Mouse (Mus musculus): ENCODE measurements at regions not wholly inside any gene's neighbourhood (a gene's known extent, or its start where the extent isn't known, plus 50 kb on each side); places are given as distances from the start of the nearest gene placed in this dataset.
"Not testable (repeated sequence)": the region's sequence is repeated elsewhere in the genome, so short reads cannot be mapped to it uniquely, and the experiment has no call there.

- no peaks in the 10 kb centered on the region for H3K27me3 ChIP-seq
- no peak for ATAC-seq (ENCODE audit: insufficient number of reproducible peaks, low FRiP score, low TSS enrichment, low read depth)
- no peak overlapping the region for H3K4me2 ChIP-seq (replicated peaks)
- 26% methylated on average over 2 of the region's 2 CpGs for WGBS
- H3K9ac ChIP-seq: no peak overlapping the region
- no peaks in the 10 kb centered on the region for H3K36me3 ChIP-seq
- H3K4me1 ChIP-seq: no peaks in the 10 kb centered on the region
- no peak overlapping the region for H3K27ac ChIP-seq (replicated peaks)
- no peaks in the 10 kb centered on the region for H3K9me3 ChIP-seq (replicated peaks)
- H3K4me3 ChIP-seq (replicated peaks): no peak overlapping the region
Observed at GRCm38 (mm10) chr6:4246113-4246419, 159.3 kb upstream of the Bet1 start.

- no peak overlapping the region for H3K4me3 ChIP-seq (replicated peaks)
- H3K9ac ChIP-seq: no peak overlapping the region
- no peaks in the 10 kb centered on the region for H3K27me3 ChIP-seq
- H3K4me1 ChIP-seq: no peaks in the 10 kb centered on the region
- no peak for ATAC-seq (ENCODE audit: insufficient number of reproducible peaks, low FRiP score, low TSS enrichment, low read depth)
- no peaks in the 10 kb centered on the region for H3K9me3 ChIP-seq (replicated peaks)
- no peak overlapping the region for H3K4me2 ChIP-seq (replicated peaks)
- 8% methylated on average over 4 of the region's 4 CpGs for WGBS
- no peaks in the 10 kb centered on the region for H3K36me3 ChIP-seq
- no peak overlapping the region for H3K27ac ChIP-seq (replicated peaks)
Observed at GRCm38 (mm10) chr6:4276607-4277006, 189.8 kb upstream of the Bet1 start.

- WGBS: 28% methylated on average over 2 of the region's 2 CpGs
- H3K9me3 ChIP-seq (replicated peaks): no peaks in the 10 kb centered on the region
- no peaks in the 10 kb centered on the region for H3K4me1 ChIP-seq
- no peak overlapping the region for H3K4me3 ChIP-seq (replicated peaks)
- no peak overlapping the region for H3K4me2 ChIP-seq (replicated peaks)
- no peaks in the 10 kb centered on the region for H3K27me3 ChIP-seq
- no peak overlapping the region for H3K27ac ChIP-seq (replicated peaks)
- H3K9ac ChIP-seq: no peak overlapping the region
- ATAC-seq (ENCODE audit: insufficient number of reproducible peaks, low FRiP score, low TSS enrichment, low read depth): no peak
- no peaks in the 10 kb centered on the region for H3K36me3 ChIP-seq
Observed at GRCm38 (mm10) chr6:4277245-4277890, 190.6 kb upstream of the Bet1 start.

GRCm38 (mm10) chr6:4291380-4291779 is 204.6 kb upstream of the Bet1 start:
- ATAC-seq (ENCODE audit: insufficient number of reproducible peaks, low FRiP score, low TSS enrichment, low read depth): no peak
- H3K27me3 ChIP-seq: no peaks in the 10 kb centered on the region
- no peak overlapping the region for H3K4me2 ChIP-seq (replicated peaks)
- no peak overlapping the region for H3K27ac ChIP-seq (replicated peaks)
- no peaks in the 10 kb centered on the region for H3K36me3 ChIP-seq
- H3K4me1 ChIP-seq: no peaks in the 10 kb centered on the region
- 59% methylated on average over 2 of the region's 2 CpGs for WGBS
- H3K9me3 ChIP-seq (replicated peaks): no peaks in the 10 kb centered on the region
- H3K4me3 ChIP-seq (replicated peaks): no peak overlapping the region
- H3K9ac ChIP-seq: no peak overlapping the region

- H3K9ac ChIP-seq; H3K27ac ChIP-seq (replicated peaks); H3K4me2 ChIP-seq (replicated peaks); H3K4me3 ChIP-seq (replicated peaks); ATAC-seq (ENCODE audit: insufficient number of reproducible peaks, low FRiP score, low TSS enrichment, low read depth); H3K9me3 ChIP-seq (replicated peaks); H3K4me1 ChIP-seq; H3K27me3 ChIP-seq; H3K36me3 ChIP-seq: not testable (repeated sequence)
Observed at GRCm38 (mm10) chr6:4303410-4303809, 201.2 kb upstream of the Col1a2 start.

DNA sequence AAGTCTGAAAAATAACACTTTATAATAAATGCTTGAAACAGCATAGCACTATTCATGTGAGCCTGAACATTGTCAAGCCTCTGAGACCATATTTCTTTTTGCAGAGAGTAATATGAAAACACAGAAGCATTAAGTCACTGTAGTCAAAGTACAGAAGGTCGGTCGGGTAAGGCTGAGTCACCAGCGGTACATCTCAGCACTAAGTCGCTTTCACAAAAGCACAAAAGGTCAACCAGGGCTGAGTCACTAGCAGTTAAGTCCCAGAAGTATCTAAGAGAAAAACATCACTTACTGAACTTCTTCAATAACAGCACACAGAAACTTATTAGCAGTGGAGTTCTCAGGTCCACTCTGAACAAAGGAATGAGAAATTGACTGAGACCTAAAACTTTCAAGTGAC is 154.7 kb upstream of the Col1a2 start:
- 88% methylated on average over 4 of the region's 4 CpGs for WGBS
- Histone ChIP-seq H3K4me3 (replicated peaks) (no peak overlapping the region), H3K4me2 (replicated peaks) (no peak overlapping the region), H3K27me3 (no peaks in the 10 kb centered on the region), H3K9me3 (replicated peaks) (no peaks in the 10 kb centered on the region), H3K4me1 (no peaks in the 10 kb centered on the region), H3K27ac (replicated peaks) (no peak overlapping the region), H3K9ac (no peak overlapping the region), H3K36me3 (no peaks in the 10 kb centered on the region)
- ATAC-seq (ENCODE audit: insufficient number of reproducible peaks, low FRiP score, low TSS enrichment, low read depth): no peak

DNA sequence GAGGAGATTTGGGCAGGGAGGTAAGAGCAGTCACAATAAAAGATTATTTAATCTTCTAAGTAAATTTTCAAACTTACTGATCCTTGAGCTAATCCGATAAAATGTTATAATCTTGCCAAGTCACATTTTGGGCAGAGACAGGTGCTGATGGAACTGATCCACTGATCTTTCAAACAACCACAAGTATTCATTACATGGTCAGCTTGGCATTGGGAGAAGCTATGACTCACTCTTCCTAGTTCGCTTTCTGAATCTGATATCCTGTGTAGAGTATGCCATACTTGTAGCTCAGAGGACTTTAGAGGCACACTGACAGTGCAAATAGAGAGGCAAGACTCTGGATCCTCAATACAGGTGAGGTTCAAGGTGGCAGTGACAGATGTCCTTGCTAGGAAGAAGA is 142.4 kb upstream of the Col1a2 start:
- H3K4me3 ChIP-seq (replicated peaks): no peak overlapping the region
- WGBS: 78% methylated on average over 2 of the region's 2 CpGs
- H3K9ac ChIP-seq: no peak overlapping the region
- no peak for ATAC-seq (ENCODE audit: insufficient number of reproducible peaks, low FRiP score, low TSS enrichment, low read depth)
- no peaks in the 10 kb centered on the region for H3K27me3 ChIP-seq
- H3K4me2 ChIP-seq (replicated peaks): no peak overlapping the region
- no peaks in the 10 kb centered on the region for H3K4me1 ChIP-seq
- H3K27ac ChIP-seq (replicated peaks): no peak overlapping the region
- H3K36me3 ChIP-seq: no peaks in the 10 kb centered on the region
- H3K9me3 ChIP-seq (replicated peaks): no peaks in the 10 kb centered on the region

GRCm38 (mm10) chr6:4375465-4376037 is 129.1 kb upstream of the Col1a2 start:
- no peak overlapping the region for H3K9ac ChIP-seq
- no peak overlapping the region for H3K4me3 ChIP-seq (replicated peaks)
- H3K36me3 ChIP-seq: no peaks in the 10 kb centered on the region
- H3K27me3 ChIP-seq: no peaks in the 10 kb centered on the region
- H3K9me3 ChIP-seq (replicated peaks): no peaks in the 10 kb centered on the region
- H3K27ac ChIP-seq (replicated peaks): no peak overlapping the region
- H3K4me1 ChIP-seq: no peaks in the 10 kb centered on the region
- 36% methylated on average over 12 of the region's 12 CpGs for WGBS
- no peak overlapping the region for H3K4me2 ChIP-seq (replicated peaks)
- ATAC-seq (ENCODE audit: insufficient number of reproducible peaks, low FRiP score, low TSS enrichment, low read depth): no peak

DNA sequence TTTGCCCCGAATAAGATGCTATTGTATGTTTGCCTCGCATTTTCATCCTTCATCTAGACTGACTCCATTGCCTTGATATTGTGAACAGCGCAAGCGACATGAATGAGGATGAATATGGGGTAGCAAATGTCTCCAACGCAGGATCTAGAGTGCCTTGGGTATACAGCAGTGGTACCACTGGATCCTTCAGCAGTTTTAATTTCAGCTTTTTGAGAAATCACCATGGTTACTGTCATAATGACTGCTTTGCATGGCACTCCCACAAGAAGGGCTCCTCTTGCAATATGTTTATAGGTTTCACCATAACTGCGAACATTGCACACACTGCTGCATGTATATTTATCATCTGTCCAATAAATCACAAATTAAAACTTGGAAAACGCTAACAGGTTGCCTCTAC is 107.8 kb upstream of the Col1a2 start:
- WGBS: 88% methylated on average over 7 of the region's 7 CpGs
- ATAC-seq (ENCODE audit: insufficient number of reproducible peaks, low FRiP score, low TSS enrichment, low read depth): no peak

DNA sequence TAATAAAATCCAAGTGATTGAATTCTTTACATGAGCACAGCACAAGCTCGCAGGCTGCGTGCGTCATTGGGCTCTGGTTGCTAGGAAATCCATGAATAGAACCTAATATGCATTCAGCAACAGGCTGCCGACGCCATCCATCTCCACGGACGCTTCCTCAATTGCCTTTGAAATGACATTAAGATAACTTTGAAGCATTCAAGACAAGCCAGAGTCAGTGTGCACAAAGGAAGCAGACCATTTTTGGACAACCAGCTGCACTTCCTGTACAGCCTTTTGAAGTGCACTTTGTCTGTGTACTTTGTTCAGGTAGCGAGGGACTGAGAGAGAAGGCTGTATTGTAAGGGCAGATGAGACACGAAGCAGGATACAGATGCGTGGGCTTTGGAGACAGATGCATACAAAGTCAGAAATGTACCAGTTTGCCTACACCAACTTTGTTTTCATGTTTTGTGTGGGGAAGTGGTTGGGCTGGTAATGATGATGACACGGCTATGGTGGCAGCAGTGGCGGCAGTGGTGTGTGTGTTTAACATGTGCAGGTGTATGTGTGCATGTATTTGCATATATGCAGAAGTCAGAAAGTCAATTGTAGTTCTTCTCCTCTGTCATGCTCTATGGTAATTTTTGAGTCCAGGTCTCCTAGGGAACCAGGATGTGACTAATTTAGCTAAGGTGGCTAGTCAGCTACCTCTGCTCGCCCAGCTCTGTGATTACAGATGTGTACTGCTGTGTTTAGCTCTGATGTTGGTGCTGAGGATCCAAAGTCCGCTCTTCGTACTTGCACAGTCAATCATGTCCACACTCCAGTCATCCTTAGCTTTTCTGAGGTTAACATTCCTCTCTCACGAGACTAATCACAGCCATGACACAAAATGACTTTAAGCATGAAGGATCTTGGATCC is 106.7 kb upstream of the Col1a2 start:
- H3K27me3 ChIP-seq: no peaks in the 10 kb centered on the region
- ATAC-seq (ENCODE audit: insufficient number of reproducible peaks, low FRiP score, low TSS enrichment, low read depth): no peak
- no peak overlapping the region for H3K4me3 ChIP-seq (replicated peaks)
- no peaks in the 10 kb centered on the region for H3K9me3 ChIP-seq (replicated peaks)
- H3K36me3 ChIP-seq: no peaks in the 10 kb centered on the region
- no peak overlapping the region for H3K27ac ChIP-seq (replicated peaks)
- H3K4me1 ChIP-seq: no peaks in the 10 kb centered on the region
- 79% methylated on average over 16 of the region's 16 CpGs for WGBS
- no peak overlapping the region for H3K9ac ChIP-seq
- no peak overlapping the region for H3K4me2 ChIP-seq (replicated peaks)

More for the DNA sequence above, 107.8 kb upstream of the Col1a2 start:
- no peak overlapping the region for H3K27ac ChIP-seq (replicated peaks)
- H3K9ac ChIP-seq: no peak overlapping the region
- H3K4me2 ChIP-seq (replicated peaks): no peak overlapping the region
- no peaks in the 10 kb centered on the region for H3K36me3 ChIP-seq
- no peak overlapping the region for H3K4me3 ChIP-seq (replicated peaks)
- H3K4me1 ChIP-seq: no peaks in the 10 kb centered on the region
- H3K9me3 ChIP-seq (replicated peaks): no peaks in the 10 kb centered on the region
- H3K27me3 ChIP-seq: no peaks in the 10 kb centered on the region

GRCm38 (mm10) chr6:4398599-4398980 is 106.0 kb upstream of the Col1a2 start:
- Histone ChIP-seq H3K36me3 (no peaks in the 10 kb centered on the region), H3K9me3 (replicated peaks) (no peaks in the 10 kb centered on the region), H3K9ac (no peak overlapping the region), H3K4me1 (no peaks in the 10 kb centered on the region), H3K4me3 (replicated peaks) (no peak overlapping the region), H3K27ac (replicated peaks) (no peak overlapping the region), H3K4me2 (replicated peaks) (no peak overlapping the region), H3K27me3 (no peaks in the 10 kb centered on the region)
- ATAC-seq (ENCODE audit: insufficient number of reproducible peaks, low FRiP score, low TSS enrichment, low read depth): no peak
- 77% methylated on average over 9 of the region's 9 CpGs for WGBS
